Mouse (Mus musculus) adrenal gland, postnatal 4 days (tissue): Measurements from ENCODE around the gene 6030408B16Rik. TPM values are rescaled to one million over a fixed set of nuclear protein-coding genes. Genes with fewer than 3 reads are reported as not detected.

Source experiments
- DNase-seq, 2 experiments: peaks; one replicate each; pipeline ENCODE4 v3.0.0; 2021 to 2022; ENCODE audit warnings: low spot score in 2 of 2, mixed read lengths in 2 of 2
- long read RNA-seq, 2 experiments: library from polyadenylated mRNA; stranded (forward); transcript quantifications; one replicate each; pipeline ENCODE4 v2.0.0; 2021
- total RNA-seq, 2 experiments: library from RNA; stranded (reverse); gene quantifications; 2 replicates each; pipeline ENCODE4 v1.2.3; 2021

6030408B16Rik gene
- total RNA-seq: 1 to 10 TPM; 2.6 to 3.4 TPM
- long read RNA-seq, experiment 1, partial matches to known transcripts: 0 of 3 reads
- long read RNA-seq, experiment 1, other reads (novel, unspliced or antisense): 0 of 3 reads
- long read RNA-seq, experiment 2, partial matches to known transcripts: 0 of 5 reads
- long read RNA-seq, experiment 2, other reads (novel, unspliced or antisense): 3 of 5 reads

GRCm38 (mm10) chr15:101293025-101293621 is at the start of gene 6030408B16Rik:
TSS of gene 6030408B16Rik (plus strand) at chr15:101293212.
- DNase-seq: no peak

GRCm38 (mm10) chr15:101244012-101244411 is 49.0 kb upstream of the 6030408B16Rik start:
- DNase-seq: no peak

GRCm38 (mm10) chr15:101246231-101247154 is 46.5 kb upstream of the 6030408B16Rik start:
- peak; percentile 83 to 88 for DNase-seq

GRCm38 (mm10) chr15:101247155-101247498 is 45.9 kb upstream of the 6030408B16Rik start:
- DNase-seq: no peak

- no peak for DNase-seq
Observed at GRCm38 (mm10) chr15:101248029-101248710, 44.8 kb upstream of the 6030408B16Rik start.

GRCm38 (mm10) chr15:101250220-101250800 is 42.7 kb upstream of the 6030408B16Rik start:
- DNase-seq: no peak

GRCm38 (mm10) chr15:101251930-101252329 is 41.1 kb upstream of the 6030408B16Rik start:
- no peak for DNase-seq

- no peak for DNase-seq
Observed at GRCm38 (mm10) chr15:101252614-101253013, 40.4 kb upstream of the 6030408B16Rik start.

GRCm38 (mm10) chr15:101253563-101253885 is 39.5 kb upstream of the 6030408B16Rik start:
- no peak for DNase-seq

- DNase-seq: peak; percentile 40 to 58
Observed at GRCm38 (mm10) chr15:101253886-101254795, 38.9 kb upstream of the 6030408B16Rik start, which contains the start of gene Nr4a1. TSS of gene Nr4a1 (plus strand) at chr15:101254269.

- no peak for DNase-seq
Observed at GRCm38 (mm10) chr15:101255842-101256462, 37.1 kb upstream of the 6030408B16Rik start.

- no peak for DNase-seq
Observed at GRCm38 (mm10) chr15:101256463-101257206, 36.4 kb upstream of the 6030408B16Rik start.

- no peak for DNase-seq
Observed at GRCm38 (mm10) chr15:101258420-101258819, 34.6 kb upstream of the 6030408B16Rik start.

- no peak for DNase-seq
Observed at GRCm38 (mm10) chr15:101259922-101260321, 33.1 kb upstream of the 6030408B16Rik start.

- DNase-seq: no peak
Observed at GRCm38 (mm10) chr15:101260387-101260786, 32.6 kb upstream of the 6030408B16Rik start.

GRCm38 (mm10) chr15:101260874-101261622 is 32.0 kb upstream of the 6030408B16Rik start:
- DNase-seq: no peak

- DNase-seq: no peak
Observed at GRCm38 (mm10) chr15:101262502-101262901, 30.5 kb upstream of the 6030408B16Rik start.
